Mouse (Mus musculus) liver, embryonic 15.5 days (tissue): ENCODE measurements around the gene Il1rl1. TPM values are rescaled to one million over a fixed set of nuclear protein-coding genes. Genes with fewer than 3 reads are reported as not detected.

Experiments used
- ATAC-seq: fragments of 200-750 bp; cut with Nextera tagmentation; 2 replicates; pipeline ENCODE4 v1.8.0; 2017; ENCODE audit warnings: moderate number of reproducible peaks, mild to moderate bottlenecking, moderate library complexity; ENCODE audit not compliant: insufficient read depth
- H3K27ac ChIP-seq: fragments of 300-500 bp; sonication (generic); replicated peaks from 2 replicates; pipeline ENCODE4 v1.5.1; 2015; ENCODE audit warnings: mild to moderate bottlenecking, inconsistent platforms
- H3K27me3 ChIP-seq: fragments of 300-500 bp; sonication (generic); 2 replicates; pipeline ENCODE4 v1.6.1; 2015; ENCODE audit warnings: mild to moderate bottlenecking, inconsistent platforms
- H3K36me3 ChIP-seq: fragments of 300-500 bp; sonication (generic); replicated peaks from 2 replicates; pipeline ENCODE4 v1.6.1; 2015; ENCODE audit warnings: moderate library complexity, mild to moderate bottlenecking, inconsistent platforms
- H3K4me1 ChIP-seq: fragments of 300-500 bp; sonication (generic); replicated peaks from 2 replicates; pipeline ENCODE4 v1.6.1; 2015; ENCODE audit warnings: inconsistent platforms
- H3K4me2 ChIP-seq: fragments of 300-500 bp; sonication (generic); 2 replicates; pipeline ENCODE4 v1.6.1; 2015; ENCODE audit warnings: moderate library complexity, mild to moderate bottlenecking, inconsistent platforms
- H3K4me3 ChIP-seq: fragments of 300-500 bp; sonication (generic); replicated peaks from 2 replicates; pipeline ENCODE4 v1.5.1; 2015; ENCODE audit warnings: mild to moderate bottlenecking, inconsistent platforms
- H3K9ac ChIP-seq: fragments of 300-500 bp; sonication (generic); 2 replicates; pipeline ENCODE4 v1.6.1; 2015; ENCODE audit warnings: moderate library complexity, mild to moderate bottlenecking, inconsistent platforms
- H3K9me3 ChIP-seq: fragments of 300-500 bp; sonication (generic); replicated peaks from 2 replicates; pipeline ENCODE4 v1.6.1; 2016; ENCODE audit warnings: inconsistent platforms
- WGBS: fragments of 180-500 bp; shearing (Covaris S2); methylation state at CpG from one replicate; pipeline ENCODE4 v1.1.7; 2015; ENCODE audit warnings: mixed read lengths; ENCODE audit not compliant: insufficient replicate concordance; 5-methylcytosine and 5-hydroxymethylcytosine counted together
- polyA plus RNA-seq: library from polyadenylated mRNA; unstranded; fragments of >200 nt; fragmentation: Nextera tagmentation; extraction: Ambion mirVana; gene quantifications from 2 replicates; pipeline ENCODE4 v1.2.1, GENCODE M21; 2015

Il1rl1 gene
- polyA plus RNA-seq, 1 experiment from 2014 or later: 4.7 TPM

DNA sequence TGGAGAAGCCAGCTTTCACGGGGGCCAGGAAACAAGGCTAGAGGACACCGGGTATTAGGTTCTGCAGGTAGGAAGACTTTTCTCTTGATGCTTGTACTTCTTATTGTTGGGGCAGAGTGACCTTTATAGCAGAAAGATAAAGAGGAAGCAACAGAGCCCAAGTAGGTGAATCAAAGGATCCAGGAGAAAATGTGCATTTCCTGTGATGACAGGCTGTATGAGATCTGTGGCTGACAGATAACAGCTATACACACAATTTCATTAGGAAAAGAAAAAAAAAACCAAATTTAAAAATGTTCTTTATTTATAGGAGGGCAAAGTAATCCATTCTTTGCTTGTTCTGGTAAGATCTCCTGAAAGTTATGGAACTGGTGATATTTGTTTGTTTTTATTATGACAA is 8.0 kb downstream of the Il1rl1 start:
- H3K9ac ChIP-seq: no peak overlapping the region
- H3K4me1 ChIP-seq: peaks cover 14% of the 10 kb centered on the region
- H3K27ac ChIP-seq: no peak overlapping the region
- no peaks in the 10 kb centered on the region for H3K9me3 ChIP-seq
- WGBS: 44% methylated on average over 2 of the region's 2 CpGs
- no peak overlapping the region for H3K4me3 ChIP-seq
- no peaks in the 10 kb centered on the region for H3K27me3 ChIP-seq
- H3K36me3 ChIP-seq: peaks cover 8% of the 10 kb centered on the region; the same call in 1 of the 2 replicates
- H3K4me2 ChIP-seq: no peak overlapping the region
- no peak for ATAC-seq

DNA sequence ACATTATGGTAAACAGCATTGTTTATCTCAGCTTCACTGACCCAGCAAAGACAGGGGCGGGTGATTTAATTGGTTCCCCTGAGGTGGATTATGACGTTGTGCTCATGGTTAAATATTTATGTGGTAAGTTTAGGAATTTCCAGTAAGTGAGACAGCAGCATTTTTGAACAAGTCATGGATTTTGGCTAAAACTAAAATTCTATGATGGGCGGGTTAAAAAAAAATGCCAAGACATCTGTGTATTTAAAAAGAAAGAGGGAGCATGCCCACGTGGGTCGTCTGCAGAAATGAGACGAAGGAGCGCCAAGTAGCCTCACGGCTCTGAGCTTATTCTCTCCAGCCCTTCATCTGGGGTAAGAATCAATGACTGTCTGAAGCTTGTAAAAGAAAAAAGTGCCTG is 10.1 kb downstream of the Il1rl1 start:
- 63% methylated on average over 8 of the region's 8 CpGs for WGBS
- Histone ChIP-seq H3K4me1 (peaks cover 10% of the 10 kb centered on the region), H3K4me2 (no peak overlapping the region), H3K4me3 (no peak overlapping the region), H3K9ac (no peak overlapping the region), H3K36me3 (peaks cover 11% of the 10 kb centered on the region; the same call in 1 of the 2 replicates), H3K9me3 (no peaks in the 10 kb centered on the region), H3K27me3 (no peaks in the 10 kb centered on the region), H3K27ac (no peak overlapping the region)
- no peak for ATAC-seq

DNA sequence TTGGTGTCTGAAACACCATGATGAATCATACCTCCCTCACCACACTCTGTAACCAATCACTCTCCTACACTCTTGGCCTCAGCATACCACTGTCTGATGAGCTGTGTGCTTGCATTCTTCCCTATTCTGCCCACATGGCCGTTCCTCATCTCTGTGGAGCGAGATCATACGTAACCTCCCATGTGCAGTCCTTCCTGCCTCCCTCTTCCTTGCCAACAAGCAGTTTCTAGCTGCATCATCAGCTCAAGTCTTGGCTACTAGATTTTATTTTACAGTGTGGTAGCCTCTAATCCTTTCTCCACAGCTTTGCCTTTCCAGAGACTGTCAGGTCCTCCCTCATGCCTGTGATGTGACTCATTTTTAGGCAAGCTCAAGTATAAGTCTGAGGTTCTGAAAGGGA is 15.4 kb downstream of the Il1rl1 start:
- ATAC-seq: no peak
- 62% methylated on average over 3 of the region's 3 CpGs for WGBS
- Histone ChIP-seq H3K4me2 (no peak overlapping the region), H3K9ac (no peak overlapping the region), H3K4me1 (no peaks in the 10 kb centered on the region), H3K27me3 (no peaks in the 10 kb centered on the region), H3K4me3 (no peak overlapping the region), H3K27ac (no peak overlapping the region), H3K9me3 (no peaks in the 10 kb centered on the region), H3K36me3 (peaks cover 19% of the 10 kb centered on the region; the same call in 1 of the 2 replicates)

DNA sequence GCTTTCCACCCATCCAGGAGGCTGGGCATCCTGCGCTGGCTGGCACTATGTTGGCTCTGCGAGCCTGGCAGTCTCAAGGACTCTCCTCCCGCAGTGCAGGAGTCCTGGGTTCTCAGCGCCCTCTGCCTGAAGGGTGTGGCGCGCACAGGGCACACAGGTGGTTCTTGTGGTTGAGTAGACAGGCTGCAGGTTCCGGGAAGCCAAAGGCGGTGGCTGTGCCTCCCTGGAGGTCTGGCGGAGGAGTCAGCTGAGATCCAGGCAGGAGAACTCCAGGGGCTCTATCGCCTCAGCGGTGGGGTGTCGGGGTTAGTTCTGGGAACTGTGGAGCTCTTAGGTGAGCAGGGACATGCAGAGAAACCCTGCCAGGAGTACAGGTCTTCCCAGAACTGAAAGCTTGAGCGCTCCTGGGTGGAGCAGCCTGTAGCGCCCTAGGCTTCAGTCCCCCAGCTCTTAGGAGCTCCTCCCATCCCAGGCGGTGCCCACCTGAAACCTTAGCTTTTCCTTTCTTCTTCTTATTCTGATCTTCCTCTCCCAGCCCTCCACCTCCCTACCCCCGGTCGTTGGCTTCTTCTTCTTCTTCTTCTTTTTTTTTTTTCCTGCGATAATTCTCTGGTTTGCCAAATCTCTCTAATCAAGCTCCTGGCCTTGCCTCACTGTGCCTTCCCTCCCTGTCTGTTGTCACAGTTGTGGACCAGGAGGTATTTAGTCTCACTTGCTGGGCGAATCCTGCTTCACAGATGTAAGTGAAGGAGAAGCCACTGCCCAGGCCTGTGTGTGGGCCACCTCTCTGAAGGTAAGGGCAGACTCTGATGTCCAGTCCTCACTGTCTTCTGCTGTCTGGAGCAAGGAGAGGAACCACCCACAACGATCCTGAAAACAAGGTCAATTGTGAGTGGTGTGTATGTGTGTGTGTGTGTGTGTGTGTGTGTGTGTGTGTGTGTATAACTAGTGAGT is 36.4 kb downstream of the Il1rl1 start, which contains the start of gene Il18r1:
Gene Il18r1, plus strand, starts transcription at position 76 of the 954 bp plus-strand sequence.
- 0 out of 2 replicates have a peak, but pooled peaks cover 6% of the 10 kb centered on the region for H3K36me3 ChIP-seq
- no peak within 1 kb of the TSS for H3K9ac ChIP-seq
- no peak within 1 kb of the TSS for H3K27ac ChIP-seq
- peak within 1 kb of the TSS; percentile 10; the same call in 1 of the 2 replicates for H3K4me2 ChIP-seq
- H3K4me3 ChIP-seq: no peak within 1 kb of the TSS
- no peak for ATAC-seq
- no peaks in the 10 kb centered on the region for H3K9me3 ChIP-seq
- H3K27me3 ChIP-seq: no peaks in the 10 kb centered on the region
- H3K4me1 ChIP-seq: no peaks in the 10 kb centered on the region; the same call in 1 of the 2 replicates
- WGBS: 30% methylated on average over 20 of the region's 20 CpGs

DNA sequence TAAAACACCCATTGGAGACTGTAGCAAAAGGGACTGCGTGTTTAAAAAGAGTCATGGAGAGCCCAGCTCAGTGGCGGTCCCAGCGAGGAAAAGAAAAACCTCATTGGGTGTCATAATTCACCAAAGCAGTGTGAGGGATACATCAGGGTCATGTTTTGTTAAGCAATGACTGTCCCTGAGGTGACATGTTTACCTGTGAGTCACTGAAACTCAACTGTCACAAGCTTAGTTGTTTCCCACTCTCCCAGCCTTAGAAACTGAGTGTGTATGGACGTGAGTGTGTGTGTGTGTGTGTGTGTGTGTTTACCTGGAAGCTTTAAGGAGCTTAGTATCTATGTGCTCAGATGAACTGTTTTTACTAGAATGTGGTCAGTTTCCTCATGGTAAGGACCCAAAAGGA is 37.9 kb downstream of the Il1rl1 start:
- H3K4me1 ChIP-seq: no peaks in the 10 kb centered on the region; the same call in 1 of the 2 replicates
- no peaks in the 10 kb centered on the region for H3K9me3 ChIP-seq
- H3K27me3 ChIP-seq: no peaks in the 10 kb centered on the region
- ATAC-seq: no peak
- no peak overlapping the region for H3K27ac ChIP-seq
- H3K4me3 ChIP-seq: no peak overlapping the region
- no peak overlapping the region for H3K4me2 ChIP-seq
- 77% methylated on average over 4 of the region's 4 CpGs for WGBS
- H3K9ac ChIP-seq: no peak overlapping the region
- H3K36me3 ChIP-seq: no peaks in the 10 kb centered on the region

DNA sequence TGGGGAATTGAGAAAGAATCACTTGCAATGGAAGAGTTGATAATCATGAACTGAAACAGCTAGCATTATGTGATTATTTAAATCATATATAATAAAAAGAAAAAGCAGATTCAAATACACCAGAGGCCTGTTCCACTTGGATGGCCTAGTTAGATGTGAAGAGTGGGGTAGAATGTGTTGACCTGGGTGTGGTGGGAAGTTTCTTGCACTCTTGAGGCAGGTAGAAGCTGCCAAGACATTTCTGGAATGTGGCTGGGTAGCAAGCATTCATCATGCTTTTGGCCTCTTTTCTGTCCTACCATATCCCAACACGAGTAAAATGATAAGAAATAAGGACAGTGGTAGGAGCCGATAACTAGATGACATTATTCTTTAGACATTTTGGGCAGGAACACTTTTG is 39.4 kb downstream of the Il1rl1 start:
- 46% methylated on average over 2 of the region's 2 CpGs for WGBS
- no peak for ATAC-seq
- Histone ChIP-seq H3K36me3 (no peaks in the 10 kb centered on the region), H3K27me3 (no peaks in the 10 kb centered on the region), H3K4me2 (no peak overlapping the region), H3K4me3 (no peak overlapping the region), H3K4me1 (no peaks in the 10 kb centered on the region; the same call in 1 of the 2 replicates), H3K9ac (no peak overlapping the region), H3K9me3 (no peaks in the 10 kb centered on the region), H3K27ac (no peak overlapping the region)

DNA sequence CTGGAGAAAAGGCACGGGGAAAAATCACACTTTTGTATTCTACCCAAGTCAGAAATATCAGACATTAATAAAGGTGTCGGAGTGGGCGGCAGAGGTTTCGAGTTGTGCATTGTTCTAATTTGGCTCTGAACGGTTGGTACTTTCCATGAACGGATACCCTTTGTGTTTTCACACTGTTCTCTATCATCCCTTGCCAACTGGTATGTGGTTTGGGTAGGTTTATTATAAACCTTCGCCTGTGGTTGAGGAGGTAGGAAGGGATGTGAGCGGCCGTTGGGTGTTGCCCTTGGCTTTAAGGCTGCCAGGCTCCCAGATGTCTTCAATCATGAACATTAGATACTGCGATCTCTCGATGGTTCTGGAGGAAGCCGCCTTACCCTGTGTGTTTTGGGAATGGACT is 40.5 kb downstream of the Il1rl1 start:
- no peaks in the 10 kb centered on the region; the same call in 1 of the 2 replicates for H3K4me1 ChIP-seq
- no peaks in the 10 kb centered on the region for H3K36me3 ChIP-seq
- no peaks in the 10 kb centered on the region for H3K9me3 ChIP-seq
- no peak overlapping the region for H3K4me2 ChIP-seq
- ATAC-seq: no peak
- 31% methylated on average over 12 of the region's 12 CpGs for WGBS
- no peak overlapping the region for H3K9ac ChIP-seq
- no peak overlapping the region for H3K27ac ChIP-seq
- no peaks in the 10 kb centered on the region for H3K27me3 ChIP-seq
- no peak overlapping the region for H3K4me3 ChIP-seq

DNA sequence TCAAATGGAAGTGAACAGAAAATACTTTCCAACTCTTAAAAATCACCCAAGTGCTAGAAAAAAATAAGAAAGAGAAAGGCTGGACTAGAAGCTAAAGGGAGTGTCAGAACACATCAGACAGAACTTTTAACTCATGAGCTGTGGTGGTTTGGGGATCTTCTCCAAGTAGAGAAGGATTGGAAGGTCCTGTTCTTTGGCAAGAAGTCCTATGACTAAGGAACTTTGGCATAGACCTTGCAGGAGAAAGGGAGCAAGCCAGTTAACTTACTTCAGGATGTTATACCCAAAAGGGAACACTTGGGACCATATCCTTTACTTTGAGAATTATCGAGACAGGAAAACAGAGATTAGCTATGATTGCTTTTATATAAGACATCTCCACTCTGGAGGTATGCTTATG is 43.0 kb downstream of the Il1rl1 start:
- Histone ChIP-seq H3K27me3 (no peaks in the 10 kb centered on the region), H3K9me3 (no peaks in the 10 kb centered on the region), H3K9ac (no peak overlapping the region), H3K4me3 (no peak overlapping the region), H3K4me1 (no peaks in the 10 kb centered on the region), H3K4me2 (no peak overlapping the region), H3K36me3 (no peaks in the 10 kb centered on the region), H3K27ac (no peak overlapping the region)
- 64% methylated on average over 1 of the region's 1 CpGs for WGBS
- no peak for ATAC-seq

DNA sequence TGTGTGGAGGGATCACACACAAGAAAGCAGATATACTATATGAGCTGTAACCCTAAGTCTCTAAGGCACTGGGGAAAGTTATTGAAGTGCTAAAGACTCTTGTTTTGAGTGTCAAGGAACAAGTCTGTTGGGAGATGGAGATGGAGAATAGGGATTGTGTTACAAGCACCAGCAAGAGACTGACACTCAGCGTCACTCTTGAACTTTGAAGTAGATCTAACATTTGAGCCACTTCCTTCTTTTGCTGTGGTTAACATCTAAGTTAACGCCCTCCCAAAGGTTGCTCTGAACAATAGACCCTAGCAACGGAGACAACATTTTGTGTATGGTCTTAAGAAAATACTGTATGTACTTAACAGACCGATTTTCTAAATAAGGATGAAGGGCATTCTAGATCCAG is 44.3 kb downstream of the Il1rl1 start:
- Histone ChIP-seq H3K36me3 (no peaks in the 10 kb centered on the region), H3K4me3 (no peak overlapping the region), H3K27me3 (no peaks in the 10 kb centered on the region), H3K4me2 (no peak overlapping the region), H3K9me3 (no peaks in the 10 kb centered on the region), H3K27ac (no peak overlapping the region), H3K4me1 (no peaks in the 10 kb centered on the region), H3K9ac (no peak overlapping the region)
- no peak for ATAC-seq
- 30% methylated on average over 4 of the region's 4 CpGs for WGBS

DNA sequence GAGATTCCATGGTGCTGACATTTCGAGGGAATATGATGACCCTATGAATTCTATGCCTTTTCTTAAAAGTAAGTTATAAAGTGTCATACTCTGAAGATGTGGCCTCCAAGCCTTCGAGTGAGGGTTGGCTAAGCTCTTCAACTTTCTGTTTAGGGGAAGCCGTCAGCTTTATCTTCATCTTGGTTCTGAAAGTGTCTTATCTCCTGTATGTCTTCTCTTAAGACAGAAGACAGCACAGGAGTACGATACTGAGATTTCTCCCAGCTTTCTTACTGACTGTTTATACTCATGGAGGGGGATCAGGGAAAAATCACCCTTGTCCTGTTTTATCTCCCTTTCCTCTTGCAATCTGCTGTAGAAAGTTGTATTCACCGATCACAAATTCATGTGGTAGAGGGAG is 45.0 kb downstream of the Il1rl1 start:
- H3K9me3 ChIP-seq: no peaks in the 10 kb centered on the region
- no peak overlapping the region for H3K9ac ChIP-seq
- H3K36me3 ChIP-seq: no peaks in the 10 kb centered on the region
- H3K4me3 ChIP-seq: no peak overlapping the region
- no peak overlapping the region for H3K27ac ChIP-seq
- H3K4me1 ChIP-seq: no peaks in the 10 kb centered on the region
- H3K27me3 ChIP-seq: no peaks in the 10 kb centered on the region
- H3K4me2 ChIP-seq: no peak overlapping the region
- WGBS: 36% methylated on average over 5 of the region's 5 CpGs
- ATAC-seq: no peak

DNA sequence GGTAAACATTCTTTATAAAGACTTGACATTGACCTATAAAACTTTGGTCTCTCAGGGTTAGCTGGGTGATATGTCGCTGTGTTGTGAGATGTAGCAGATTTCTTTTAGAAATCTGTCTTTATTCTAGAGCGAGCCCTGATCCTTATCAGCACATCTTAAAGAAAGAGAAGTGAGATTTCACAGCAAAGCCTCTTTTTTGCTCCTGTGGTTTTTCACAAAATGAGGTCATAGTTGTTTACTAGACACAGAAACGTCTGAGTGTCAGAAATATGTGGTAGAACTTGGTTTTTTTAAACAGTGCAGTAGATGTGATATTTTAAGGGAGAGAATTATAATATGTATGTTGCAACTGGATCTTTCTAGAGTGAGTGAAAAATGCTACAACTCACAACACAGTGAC is 46.3 kb downstream of the Il1rl1 start:
- H3K36me3 ChIP-seq: no peaks in the 10 kb centered on the region
- ATAC-seq: no peak
- H3K9me3 ChIP-seq: no peaks in the 10 kb centered on the region
- H3K27me3 ChIP-seq: no peaks in the 10 kb centered on the region
- no peak overlapping the region for H3K27ac ChIP-seq
- H3K4me3 ChIP-seq: no peak overlapping the region
- WGBS: 17% methylated on average over 3 of the region's 3 CpGs
- no peak overlapping the region for H3K9ac ChIP-seq
- H3K4me1 ChIP-seq: no peaks in the 10 kb centered on the region
- H3K4me2 ChIP-seq: no peak overlapping the region
